Mouse (Mus musculus) CH12.LX (cell line): ENCODE data around the gene Olfr223. TPM values are rescaled to one million over a fixed set of nuclear protein-coding genes. Genes with fewer than 3 reads are reported as not detected.

Source experiments
- DNase-seq: peaks from one replicate; pipeline ENCODE4 v3.0.0-alpha.2; 2013; ENCODE audit errors: extremely low read depth
- H3K27ac ChIP-seq: 2 replicates; pipeline ENCODE4 v1.5.1; 2012; ENCODE audit warnings: low read depth, mild to moderate bottlenecking, control low read depth, moderate library complexity; ENCODE audit not compliant: insufficient read depth
- H3K27me3 ChIP-seq: replicated peaks from 2 replicates; pipeline ENCODE3; 2012; ENCODE audit warnings: inconsistent platforms
- H3K36me3 ChIP-seq, 2 experiments: replicated peaks in 1 of 2; 2 replicates each; pipeline versions ENCODE3 to v1.6.1; 2012; ENCODE audit warnings: inconsistent platforms in 1 of 2, low read length in 1 of 2, mild to moderate bottlenecking in 1 of 2, mixed read lengths in 1 of 2, moderate library complexity in 1 of 2; ENCODE audit not compliant: control insufficient read depth in 1 of 2, insufficient read depth in 1 of 2
- H3K4me1 ChIP-seq, 2 experiments: 2 replicates each; pipeline ENCODE4 v1.6.1; 2012; ENCODE audit warnings: inconsistent platforms in 1 of 2, moderate library complexity in 1 of 2; ENCODE audit not compliant: insufficient read depth in 2 of 2, control insufficient read depth in 1 of 2
- H3K4me2 ChIP-seq: 2 replicates; pipeline ENCODE4 v1.6.1; 2012; ENCODE audit warnings: low read depth, mild to moderate bottlenecking, control low read depth; ENCODE audit not compliant: poor library complexity, insufficient read depth, severe bottlenecking
- H3K4me3 ChIP-seq, 3 experiments: fragments of 150-350 bp in 1 of 3; sonication (generic) in 1 of 3; replicated peaks in 1 of 3; 2 replicates each; pipeline versions ENCODE3 to v1.5.1; 2011 to 2012; ENCODE audit warnings: low read depth in 2 of 3, low read length in 2 of 3, mild to moderate bottlenecking in 2 of 3, moderate library complexity in 2 of 3, control low read depth in 1 of 3, improper control_type of control experiment in 1 of 3, inconsistent platforms in 1 of 3, mixed read lengths in 1 of 3; ENCODE audit not compliant: poor library complexity in 1 of 3
- H3K79me2 ChIP-seq: replicated peaks from 2 replicates; pipeline ENCODE4 v1.6.1; 2012; ENCODE audit warnings: mild to moderate bottlenecking, moderate library complexity; ENCODE audit not compliant: control insufficient read depth, poor library complexity, insufficient read depth, severe bottlenecking; ENCODE audit errors: extremely low read depth
- H3K9ac ChIP-seq: 2 replicates; pipeline ENCODE4 v1.6.1; 2012; ENCODE audit warnings: low read depth, mild to moderate bottlenecking, control low read depth, moderate library complexity; ENCODE audit not compliant: insufficient read depth
- H3K9me3 ChIP-seq: replicated peaks from 2 replicates; pipeline ENCODE3; 2012; ENCODE audit warnings: low read length, inconsistent platforms, mixed read lengths
- CTCF ChIP-seq, 2 experiments: IDR thresholded peaks in 1 of 2; conservative IDR thresholded peaks in 1 of 2; 2 replicates each; pipeline ENCODE4 v1.5.1; 2011 to 2012; ENCODE audit warnings: low read depth in 2 of 2, low read length in 2 of 2, improper control_type of control experiment in 1 of 2, inconsistent platforms in 1 of 2, mild to moderate bottlenecking in 1 of 2, moderate library complexity in 1 of 2
- ELF1 ChIP-seq: IDR thresholded peaks from 2 replicates; pipeline ENCODE4 v1.6.1; 2014; ENCODE audit warnings: low read depth, mild to moderate bottlenecking, inconsistent platforms, low read length, improper control_type of control experiment
- GABPA ChIP-seq: IDR thresholded peaks from 2 replicates; pipeline ENCODE4 v1.6.1; 2012; ENCODE audit warnings: low read depth, low read length, improper control_type of control experiment, inconsistent platforms; ENCODE audit not compliant: insufficient replicate concordance
- IRF4 ChIP-seq: IDR thresholded peaks from 2 replicates; pipeline ENCODE4 v1.6.1; 2014; ENCODE audit warnings: low read depth, mild to moderate bottlenecking, inconsistent platforms, low read length, improper control_type of control experiment
- KAT2A ChIP-seq: IDR thresholded peaks from 2 replicates; pipeline ENCODE4 v1.6.1; 2012; ENCODE audit warnings: low read length, improper control_type of control experiment, inconsistent platforms; ENCODE audit not compliant: insufficient replicate concordance
- MAX ChIP-seq: IDR thresholded peaks from 2 replicates; pipeline ENCODE4 v1.6.1; 2011; ENCODE audit warnings: low read length, improper control_type of control experiment
- MEF2A ChIP-seq: IDR thresholded peaks from 2 replicates; pipeline ENCODE4 v1.6.1; 2014; ENCODE audit warnings: low read depth, mild to moderate bottlenecking, inconsistent platforms, low read length, improper control_type of control experiment, borderline replicate concordance
- MYC ChIP-seq: IDR thresholded peaks from 2 replicates; pipeline ENCODE4 v1.6.1; 2011; ENCODE audit warnings: low read depth, mild to moderate bottlenecking, improper control_type of control experiment, low read length
- POLR2AphosphoS2 ChIP-seq: IDR thresholded peaks from 2 replicates; pipeline ENCODE4 v1.6.1; 2011; ENCODE audit warnings: low read depth, low read length, improper control_type of control experiment
- RAD21 ChIP-seq: IDR thresholded peaks from 2 replicates; pipeline ENCODE4 v1.6.1; 2011; ENCODE audit warnings: low read depth, mild to moderate bottlenecking, low read length, improper control_type of control experiment, moderate library complexity
- RCOR1 ChIP-seq: conservative IDR thresholded peaks from 2 replicates; pipeline ENCODE4 v1.6.1; 2012; ENCODE audit warnings: low read depth, mild to moderate bottlenecking, inconsistent platforms, low read length, improper control_type of control experiment
- SMC3 ChIP-seq: IDR thresholded peaks from 2 replicates; pipeline ENCODE4 v1.6.1; 2011; ENCODE audit warnings: low read depth, low read length, improper control_type of control experiment
- TBP ChIP-seq: conservative IDR thresholded peaks from 2 replicates; pipeline ENCODE4 v1.6.1; 2011; ENCODE audit warnings: low read depth, low read length, improper control_type of control experiment
- TCF12 ChIP-seq: IDR thresholded peaks from 2 replicates; pipeline ENCODE4 v1.6.1; 2014; ENCODE audit warnings: low read depth, mild to moderate bottlenecking, inconsistent platforms, low read length, improper control_type of control experiment
- USF2 ChIP-seq: conservative IDR thresholded peaks from 2 replicates; pipeline ENCODE4 v1.6.1; 2011; ENCODE audit warnings: low read depth, low read length, improper control_type of control experiment
- ZC3H11A ChIP-seq: IDR thresholded peaks from 2 replicates; pipeline ENCODE4 v1.6.1; 2012; ENCODE audit warnings: low read depth, mild to moderate bottlenecking, inconsistent platforms, low read length, improper control_type of control experiment
- ZKSCAN1 ChIP-seq: IDR thresholded peaks from 2 replicates; pipeline ENCODE4 v1.6.1; 2012; ENCODE audit warnings: low read depth, inconsistent platforms, low read length, improper control_type of control experiment, borderline replicate concordance
- ZNF384 ChIP-seq: IDR thresholded peaks from 2 replicates; pipeline ENCODE4 v1.6.1; 2012; ENCODE audit warnings: low read depth, low read length, improper control_type of control experiment, inconsistent platforms
- dilution Hi-C: fragments of 300-500 bp; cut with MboI; formaldehyde crosslinking; loops from 2 replicates; pipeline ENCODE4 v1.14.3; 2020; ENCODE audit warnings: low sequenced_read_pairs; ENCODE audit not compliant: extremely low pct_unique_long_range_greater_than_20kb, extremely low pct_ligation_motif_present
- in situ Hi-C: fragments of 300-500 bp; cut with MboI; formaldehyde crosslinking; loops from 3 replicates; pipeline ENCODE4 v1.14.3; 2019; ENCODE audit warnings: low sequenced_read_pairs, low pct_ligation_motif_present, low pct_unique_long_range_greater_than_20kb, mixed read lengths
- polyA plus RNA-seq: library from polyadenylated mRNA; unstranded; fragments of >175 nt; gene quantifications from 2 replicates; pipeline ENCODE4 v1.2.1, GENCODE M21; 2012; ENCODE audit warnings: low read depth; ENCODE audit not compliant: insufficient read length
- total RNA-seq, 2 experiments: library from RNA; depleted of rRNA; stranded (reverse); fragments of 300-350 nt in 1 of 2; fragments of >200 nt in 1 of 2; gene quantifications; 2 replicates each; pipeline ENCODE4 v1.2.3; 2012 to 2014

Gene Olfr223
- total and polyA plus RNA-seq, 3 experiments: not detected

GRCm38 (mm10) chr11:59626192-59626591, 33.1 kb upstream of the Olfr223 start:
- dilution Hi-C loops (no loop called here), in situ Hi-C loops (no loop called here)
- no peak overlapping the region for H3K9ac ChIP-seq

GRCm38 (mm10) chr11:59624017-59624630, 31.0 kb upstream of the Olfr223 start:
- H3K27me3 ChIP-seq: peaks cover 12% of the 10 kb centered on the region
- H3K36me3 ChIP-seq: no peaks in the 10 kb centered on the region
- H3K4me3 ChIP-seq: no peak overlapping the region
- TF ChIP-seq GABPA (no peak), MEF2A (no peak), ZNF384 (no peak), MYC (peak; percentile 91), POLR2AphosphoS2 (no peak), USF2 (no peak), RAD21 (peak; percentile 84), RCOR1 (no peak), KAT2A (no peak), IRF4 (no peak), SMC3 (peak; percentile 81), ZC3H11A (peak; percentile 18), CTCF (conservative IDR thresholded peaks at IDR 0.05 in 1 of 2, IDR thresholded peaks at IDR 0.05 in 1 of 2; ENCODE audit: low read depth in 2 of 2, low read length in 2 of 2) (peak; percentile 60 to 91), MAX (0 out of 2 replicates have a peak, but pooled peaks have one; percentile 21), TCF12 (no peak)
- TF ChIP-seq, all 38 proteins: peak for 6
- no peaks in the 10 kb centered on the region for H3K9me3 ChIP-seq
- H3K4me1 ChIP-seq: no peaks in the 10 kb centered on the region
- peak; percentile 81 for DNase-seq
- dilution Hi-C loops: loop anchor here (25.0 kb wide), 1 partner anchor 163 kb away; the partner anchor contains the start of gene Pld6
- no peak overlapping the region for H3K4me2 ChIP-seq
- in situ Hi-C loops: no loop called here
- H3K79me2 ChIP-seq: no peaks in the 10 kb centered on the region
- no peak overlapping the region for H3K27ac ChIP-seq
- no peak overlapping the region for H3K9ac ChIP-seq

More at GRCm38 (mm10) chr11:59626192-59626591, 33.1 kb upstream of the Olfr223 start:
- no peak for DNase-seq
- H3K9me3 ChIP-seq: no peaks in the 10 kb centered on the region
- H3K79me2 ChIP-seq: no peaks in the 10 kb centered on the region
- no peaks in the 10 kb centered on the region for H3K4me1 ChIP-seq
- H3K36me3 ChIP-seq: no peaks in the 10 kb centered on the region
- H3K27me3 ChIP-seq: peaks cover 17% of the 10 kb centered on the region
- no peak for TF ChIP-seq ELF1
- TF ChIP-seq TBP: no peak
- TF ChIP-seq RCOR1: no peak
- no peak for TF ChIP-seq MAX
- no peak for TF ChIP-seq ZKSCAN1
- no peak for TF ChIP-seq GABPA
- TF ChIP-seq KAT2A: no peak
- TF ChIP-seq, all 38 proteins: peak for 0
- Histone ChIP-seq H3K27ac (no peak overlapping the region), H3K4me3 (no peak overlapping the region), H3K4me2 (no peak overlapping the region)
